Mouse (Mus musculus) small intestine, adult 2 months (tissue): ENCODE results near the gene Rreb1. TPM values are rescaled to one million over a fixed set of nuclear protein-coding genes. Genes with fewer than 3 reads are reported as not detected.

Experiments
- H3K27ac ChIP-seq: fragments of 200-500 bp; 2 replicates; pipeline ENCODE4 v1.5.1; 2012; ENCODE audit warnings: low read depth, low read length, control low read depth, inconsistent platforms; ENCODE audit not compliant: insufficient read depth
- H3K27me3 ChIP-seq: fragments of 200-500 bp; 2 replicates; pipeline ENCODE4 v1.6.1; 2012; ENCODE audit warnings: mild to moderate bottlenecking, moderate library complexity, low read length, inconsistent platforms; ENCODE audit not compliant: control insufficient read depth, insufficient read depth
- H3K36me3 ChIP-seq: fragments of 200-500 bp; 2 replicates; pipeline ENCODE4 v1.6.1; 2012; ENCODE audit warnings: mild to moderate bottlenecking, low read length, control low read depth, inconsistent platforms; ENCODE audit not compliant: control insufficient read depth, insufficient read depth
- H3K4me1 ChIP-seq: fragments of 200-500 bp; 2 replicates; pipeline ENCODE4 v1.6.1; 2012; ENCODE audit warnings: low read length, inconsistent platforms, mixed read lengths; ENCODE audit not compliant: control insufficient read depth, insufficient read depth, insufficient read length
- H3K4me3 ChIP-seq: fragments of 200-500 bp; 2 replicates; pipeline ENCODE4 v1.5.1; 2012; ENCODE audit warnings: low read depth, mild to moderate bottlenecking, control low read depth, inconsistent platforms, low read length, moderate library complexity
- CTCF ChIP-seq: fragments of 200-500 bp; IDR thresholded peaks from 2 replicates; pipeline ENCODE4 v1.5.1; 2012; ENCODE audit warnings: low read depth, mild to moderate bottlenecking, control low read depth, inconsistent platforms, low read length, moderate library complexity, mixed read lengths; ENCODE audit not compliant: insufficient replicate concordance, insufficient read length; ENCODE audit errors: extremely low read depth
- POLR2A ChIP-seq: fragments of 200-500 bp; IDR thresholded peaks from 2 replicates; pipeline ENCODE4 v1.6.1; 2012; ENCODE audit warnings: low read depth, mild to moderate bottlenecking, control low read depth, inconsistent platforms, low read length, moderate library complexity
- WGBS: fragments of 180-500 bp; shearing (Covaris S2); methylation state at CpG from one replicate; pipeline ENCODE4 v1.1.7; 2018; 5-methylcytosine and 5-hydroxymethylcytosine counted together
- polyA plus RNA-seq: library from polyadenylated mRNA; depleted of rRNA; stranded (reverse); fragments of >200 nt; gene quantifications from 2 replicates; pipeline ENCODE4 v1.2.3, GENCODE M21; 2012

The Rreb1 gene
- polyA plus RNA-seq, 1 experiment: 28.2 TPM

- 68% methylated on average over 9 of the region's 9 CpGs for WGBS
- Histone ChIP-seq H3K4me1 (peaks cover 8% of the 10 kb centered on the region; the same call in 1 of the 2 replicates), H3K27ac (no peak overlapping the region), H3K4me3 (no peak overlapping the region), H3K27me3 (no peaks in the 10 kb centered on the region), H3K36me3 (no peaks in the 10 kb centered on the region)
- TF ChIP-seq POLR2A (no peak), CTCF (no peak)
Measured at GRCm38 (mm10) chr13:37763800-37764407, 14.3 kb upstream of the Rreb1 start.

GRCm38 (mm10) chr13:37769777-37770176 lies 8.4 kb upstream of the Rreb1 start:
- H3K4me3 ChIP-seq: no peak overlapping the region
- TF ChIP-seq CTCF (no peak), POLR2A (no peak)
- H3K27me3 ChIP-seq: no peaks in the 10 kb centered on the region
- 65% methylated on average over 1 of the region's 1 CpGs for WGBS
- no peaks in the 10 kb centered on the region for H3K36me3 ChIP-seq
- no peak overlapping the region for H3K27ac ChIP-seq
- H3K4me1 ChIP-seq: no peaks in the 10 kb centered on the region

GRCm38 (mm10) chr13:37773476-37773875 lies 4.7 kb upstream of the Rreb1 start:
- no peak overlapping the region for H3K27ac ChIP-seq
- no peak overlapping the region for H3K4me3 ChIP-seq
- H3K36me3 ChIP-seq: no peaks in the 10 kb centered on the region
- no peaks in the 10 kb centered on the region for H3K27me3 ChIP-seq
- peaks cover 10% of the 10 kb centered on the region for H3K4me1 ChIP-seq
- no peak for TF ChIP-seq POLR2A
- TF ChIP-seq CTCF: no peak

DNA sequence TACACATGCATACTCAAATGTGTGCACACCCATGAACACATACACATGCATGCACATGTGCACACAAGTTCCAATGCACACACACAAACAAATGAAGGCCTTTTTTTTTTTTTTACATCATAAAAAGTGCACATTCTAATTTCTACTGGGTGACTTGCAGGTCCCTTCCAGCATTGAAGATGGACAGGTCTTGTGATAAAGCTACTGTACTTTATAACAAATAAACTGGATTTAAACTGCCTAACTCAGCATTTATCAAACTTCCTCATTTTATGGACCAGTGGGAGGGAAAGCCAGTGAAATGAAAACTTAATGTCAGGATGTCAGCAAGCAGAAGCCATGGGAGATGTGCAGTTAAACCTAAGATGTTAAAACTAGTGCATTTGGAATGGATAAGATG lies 1.5 kb upstream of the Rreb1 start:
- Histone ChIP-seq H3K4me1 (peaks cover 15% of the 10 kb centered on the region), H3K4me3 (no peak overlapping the region), H3K27ac (no peak overlapping the region), H3K27me3 (no peaks in the 10 kb centered on the region), H3K36me3 (no peaks in the 10 kb centered on the region)
- TF ChIP-seq POLR2A (no peak), CTCF (no peak)

DNA sequence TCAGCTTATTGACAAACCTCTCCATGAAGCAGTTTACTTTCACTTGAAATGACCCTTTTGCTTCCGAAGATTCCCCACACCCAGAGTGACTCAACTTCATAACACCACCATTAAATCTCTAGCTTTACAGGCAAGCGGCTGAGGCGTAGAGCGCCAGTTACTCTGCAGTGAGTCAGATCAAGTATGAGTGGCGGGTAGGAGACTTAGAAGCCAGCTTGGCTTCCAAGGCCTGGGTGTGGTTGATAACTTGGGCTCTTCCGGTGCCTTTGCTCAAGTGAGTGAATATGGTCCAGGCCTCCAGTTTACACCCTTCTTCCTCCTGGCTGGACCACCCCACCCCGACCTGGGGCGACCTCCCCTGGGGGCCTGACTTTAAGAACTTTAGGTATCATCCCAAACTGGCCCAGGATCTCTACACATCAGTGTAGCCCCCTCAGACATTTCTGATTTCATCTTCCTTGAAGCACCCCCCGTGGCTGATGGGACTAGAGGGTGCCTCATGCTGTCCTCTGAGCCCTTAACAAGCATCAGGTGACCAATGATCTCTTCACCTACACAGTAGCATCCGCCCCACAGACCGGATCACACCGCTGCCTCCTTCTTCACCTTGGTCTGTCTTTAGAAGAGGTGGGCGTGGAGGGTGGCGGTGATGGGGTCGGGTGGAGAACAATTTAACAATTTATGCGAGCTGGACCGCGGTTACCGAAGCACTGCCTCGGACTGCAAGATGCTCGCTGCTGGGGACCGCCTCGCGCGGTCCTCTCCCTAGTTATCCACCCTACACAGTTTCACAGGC lies 651 bp upstream of the Rreb1 start:
- Histone ChIP-seq H3K4me1 (peaks cover 15% of the 10 kb centered on the region), H3K4me3 (peak overlapping the region; percentile 68), H3K27me3 (no peaks in the 10 kb centered on the region), H3K27ac (no peak overlapping the region), H3K36me3 (no peaks in the 10 kb centered on the region)
- TF ChIP-seq POLR2A: no peak
- TF ChIP-seq CTCF: no peak
- WGBS: 31% methylated on average over 25 of the region's 25 CpGs

DNA sequence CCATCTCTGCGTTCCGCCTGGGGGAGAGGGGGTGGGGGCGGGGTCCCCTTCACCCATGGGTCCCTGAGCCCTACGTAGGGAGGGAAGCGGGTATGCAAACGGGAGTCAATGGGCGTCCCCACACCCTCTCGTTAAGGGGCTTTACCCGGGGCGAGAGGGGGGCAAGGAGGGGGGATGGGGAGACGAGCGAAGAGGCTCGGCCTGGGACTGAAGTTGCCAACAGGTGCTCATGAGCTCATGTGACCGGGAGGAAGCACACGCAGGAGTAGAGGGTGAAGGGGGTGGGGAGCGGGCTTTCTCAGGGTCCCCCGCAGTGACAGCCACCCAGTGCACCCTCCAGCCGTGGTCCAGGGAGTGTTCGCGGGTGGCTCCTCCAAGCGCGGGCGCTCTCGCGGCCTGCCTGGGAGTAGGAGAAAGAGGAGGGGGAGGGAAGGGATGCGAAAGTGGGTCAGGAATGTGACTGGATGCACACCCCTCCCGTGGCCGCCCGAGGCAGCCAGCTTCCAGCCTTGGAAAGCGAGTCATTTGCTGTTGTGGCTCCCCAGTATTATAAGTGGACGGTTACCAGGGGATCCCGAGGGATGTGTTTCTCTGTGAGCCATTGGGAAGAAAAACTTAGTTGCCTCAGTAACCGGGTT lies 513 bp downstream of the Rreb1 start:
- TF ChIP-seq POLR2A (no peak; the same call in 1 of the 2 replicates), CTCF (no peak)
- Histone ChIP-seq H3K27me3 (no peaks in the 10 kb centered on the region), H3K27ac (peak overlapping the region; percentile 20; the same call in 1 of the 2 replicates), H3K4me3 (peak overlapping the region; percentile 68), H3K36me3 (no peaks in the 10 kb centered on the region), H3K4me1 (peaks cover 15% of the 10 kb centered on the region)
- 2% methylated on average over 33 of the region's 33 CpGs for WGBS

DNA sequence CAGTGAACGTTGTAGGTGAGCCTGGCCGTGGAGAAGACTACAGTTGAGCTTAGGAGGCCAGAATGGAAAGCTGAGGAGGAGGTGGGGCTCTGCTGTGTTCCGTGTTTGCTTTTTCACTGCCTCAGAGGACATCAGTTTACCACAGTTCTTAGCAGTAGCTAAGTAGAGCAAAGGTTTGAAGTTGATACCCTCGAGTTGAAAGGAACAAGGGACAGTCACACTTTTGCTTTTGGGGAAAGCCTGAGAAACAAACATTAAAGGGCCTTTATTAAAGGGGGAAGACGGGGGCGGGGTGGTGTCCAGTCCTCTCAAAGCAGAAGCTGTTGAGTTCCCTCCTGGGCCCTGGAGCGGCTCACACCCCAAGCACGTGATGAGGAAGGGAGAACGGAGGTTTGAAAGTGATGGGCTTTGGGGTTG lies 1.1 kb downstream of the Rreb1 start:
- H3K36me3 ChIP-seq: no peaks in the 10 kb centered on the region
- H3K4me1 ChIP-seq: peaks cover 15% of the 10 kb centered on the region
- peak overlapping the region; percentile 20; the same call in 1 of the 2 replicates for H3K27ac ChIP-seq
- TF ChIP-seq CTCF: no peak
- WGBS: 17% methylated on average over 9 of the region's 9 CpGs
- no peaks in the 10 kb centered on the region for H3K27me3 ChIP-seq
- peak overlapping the region; percentile 68 for H3K4me3 ChIP-seq
